Mouse (Mus musculus): ENCODE results near the gene Mov10. TPM values are rescaled to one million over a fixed set of nuclear protein-coding genes. Genes with fewer than 3 reads are reported as not detected.

Mov10 gene
- total RNA-seq, 2 experiments from 2014 or later = 2.1 to 3.6 TPM

- ATAC-seq (replicated peaks; ENCODE audit: low FRiP score, poor library complexity, severe bottlenecking) = no peak
These were observed 34.3 kb downstream of the Mov10 start for GRCm38 (mm10) chr3:104783971-104784500.

GRCm38 (mm10) chr3:104782061-104782681 lies 36.2 kb downstream of the Mov10 start:
- ATAC-seq (replicated peaks; ENCODE audit: low FRiP score, poor library complexity, severe bottlenecking) = no peak

GRCm38 (mm10) chr3:104781471-104781903 lies 36.9 kb downstream of the Mov10 start, which contains the start of gene Fam19a3:
TSS of gene Fam19a3 (minus strand) at chr3:104781840.
- no peak for ATAC-seq (replicated peaks; ENCODE audit: low FRiP score, poor library complexity, severe bottlenecking)

GRCm38 (mm10) chr3:104780561-104781420 lies 37.6 kb downstream of the Mov10 start, which contains the start of gene Ppm1j:
TSS of gene Ppm1j (plus strand) at chr3:104781056.
- ATAC-seq (replicated peaks; ENCODE audit: low FRiP score, poor library complexity, severe bottlenecking) = peak; percentile 58; the same call in 1 of the 2 replicates

DNA sequence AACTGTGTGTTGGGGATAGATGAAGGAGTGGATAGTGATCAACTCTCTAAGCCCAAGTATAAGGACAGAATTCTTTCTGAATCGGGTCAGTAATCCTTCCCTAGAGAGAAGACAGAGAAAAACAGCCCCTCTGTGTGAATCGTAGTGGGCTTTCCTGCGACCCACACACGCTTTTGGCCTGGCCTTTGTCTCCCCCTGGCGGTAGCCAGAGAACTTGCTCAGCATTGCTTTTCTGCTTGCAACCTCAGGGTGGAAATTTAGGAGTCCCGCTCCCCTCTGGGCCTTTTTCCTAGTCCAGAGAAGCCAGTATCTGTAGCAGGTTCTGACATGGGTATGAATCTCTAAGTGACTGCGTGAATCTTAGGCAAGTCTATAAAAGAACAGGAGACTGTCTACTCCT lies 38.4 kb downstream of the Mov10 start:
- ATAC-seq (replicated peaks; ENCODE audit: low FRiP score, poor library complexity, severe bottlenecking) = peak; percentile 62

GRCm38 (mm10) chr3:104777342-104777741 lies 41.0 kb downstream of the Mov10 start:
- no peak for ATAC-seq (replicated peaks; ENCODE audit: low FRiP score, poor library complexity, severe bottlenecking)

- no peak for ATAC-seq (replicated peaks; ENCODE audit: low FRiP score, poor library complexity, severe bottlenecking)
These were observed 45.1 kb downstream of the Mov10 start for GRCm38 (mm10) chr3:104773301-104773700.

DNA sequence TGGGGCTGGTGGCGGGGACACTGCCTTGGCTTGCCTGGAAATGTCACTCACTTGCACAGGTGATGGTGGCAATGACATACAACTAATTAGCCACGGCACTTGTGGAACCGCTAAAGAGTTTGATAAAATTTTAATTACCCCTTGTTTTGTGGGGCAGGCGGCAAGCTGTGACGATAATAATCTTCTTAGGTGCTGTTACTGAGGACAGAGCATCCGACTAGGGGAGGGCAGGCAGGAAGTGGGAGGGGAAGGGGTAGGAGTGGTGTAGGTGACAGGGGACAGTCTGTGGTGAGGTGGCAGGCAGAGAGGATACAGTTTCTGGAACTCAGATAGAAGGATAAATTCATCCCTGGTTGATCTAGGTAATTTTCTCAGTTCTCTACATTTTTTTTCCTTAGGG lies 46.9 kb downstream of the Mov10 start:
- ATAC-seq (replicated peaks; ENCODE audit: low FRiP score, poor library complexity, severe bottlenecking) = no peak

- ATAC-seq (replicated peaks; ENCODE audit: low FRiP score, poor library complexity, severe bottlenecking) = no peak
These were observed 47.4 kb downstream of the Mov10 start for GRCm38 (mm10) chr3:104770918-104771317.

DNA sequence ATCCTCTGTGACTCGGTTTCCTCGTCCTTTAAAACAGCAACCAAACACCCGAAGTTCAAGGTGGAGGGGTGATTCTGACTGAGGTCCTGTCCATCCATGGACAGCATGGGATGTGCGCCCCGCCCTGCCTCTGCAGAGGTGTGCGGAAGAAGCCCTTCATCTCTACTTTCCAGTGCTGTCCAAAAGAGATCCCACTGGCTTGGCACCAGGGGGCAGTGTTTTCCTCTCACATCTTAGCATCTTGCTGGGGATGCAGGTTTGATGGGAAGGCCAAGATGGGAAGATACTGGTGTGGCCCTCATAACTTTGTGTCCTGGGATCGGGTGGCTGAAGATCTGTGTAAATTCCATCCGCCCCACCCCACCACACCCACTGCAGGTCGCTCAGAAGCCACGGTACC lies 48.3 kb downstream of the Mov10 start:
- ATAC-seq (replicated peaks; ENCODE audit: low FRiP score, poor library complexity, severe bottlenecking) = peak; percentile 74

- ATAC-seq (replicated peaks; ENCODE audit: low FRiP score, poor library complexity, severe bottlenecking) = peak; percentile 82
These were observed 49.2 kb downstream of the Mov10 start for GRCm38 (mm10) chr3:104769135-104769534.

DNA sequence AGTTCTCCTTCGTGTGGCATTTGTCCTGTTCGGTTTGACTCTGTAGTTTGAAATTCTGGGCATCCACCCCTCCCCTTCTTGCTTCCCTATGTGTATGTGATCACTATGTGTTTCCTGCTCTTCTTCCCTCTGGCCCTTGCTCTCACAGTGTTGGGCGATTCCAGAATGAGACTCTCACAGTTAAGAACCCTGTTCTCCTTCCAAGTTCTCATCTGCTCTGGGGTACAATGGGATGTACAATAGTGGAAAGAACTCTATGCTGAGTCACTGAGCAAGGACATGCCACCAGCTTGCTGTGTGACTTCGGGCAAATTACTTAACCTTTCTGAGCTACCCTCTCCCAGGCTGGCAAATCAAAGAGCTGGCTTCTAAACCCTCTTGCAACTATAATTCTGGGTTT lies 50.6 kb downstream of the Mov10 start:
- no peak for ATAC-seq (replicated peaks; ENCODE audit: low FRiP score, poor library complexity, severe bottlenecking)

DNA sequence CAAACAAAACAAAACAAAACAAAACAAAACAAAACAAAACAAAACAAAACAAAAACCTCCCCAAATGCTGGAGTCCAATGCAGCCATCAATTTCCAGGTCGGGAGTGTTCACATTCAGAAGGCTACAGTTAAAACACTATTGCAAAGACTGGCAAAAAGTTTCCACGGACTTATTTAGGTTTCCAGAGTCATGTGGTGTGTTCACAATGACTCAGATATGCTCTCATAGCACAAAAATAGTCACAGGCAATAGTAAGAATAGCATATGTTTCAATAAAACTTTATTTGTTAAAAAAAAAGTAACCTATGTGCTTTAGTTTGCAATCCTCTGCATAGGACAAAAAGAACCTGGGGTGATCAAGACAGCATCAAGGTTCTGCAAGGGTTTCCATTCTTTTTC lies 51.2 kb downstream of the Mov10 start:
- no peak for ATAC-seq (replicated peaks; ENCODE audit: low FRiP score, poor library complexity, severe bottlenecking)

GRCm38 (mm10) chr3:104765021-104765420 lies 53.3 kb downstream of the Mov10 start:
- ATAC-seq (replicated peaks; ENCODE audit: low FRiP score, poor library complexity, severe bottlenecking) = no peak

GRCm38 (mm10) chr3:104762103-104762863 lies 56.1 kb downstream of the Mov10 start:
- ATAC-seq (replicated peaks; ENCODE audit: low FRiP score, poor library complexity, severe bottlenecking) = peak; percentile 85

GRCm38 (mm10) chr3:104758869-104759268 lies 59.5 kb downstream of the Mov10 start:
- ATAC-seq (replicated peaks; ENCODE audit: low FRiP score, poor library complexity, severe bottlenecking) = no peak

- ATAC-seq (replicated peaks; ENCODE audit: low FRiP score, poor library complexity, severe bottlenecking) = peak; percentile 56
These were observed 60.0 kb downstream of the Mov10 start for GRCm38 (mm10) chr3:104758406-104758805.

DNA sequence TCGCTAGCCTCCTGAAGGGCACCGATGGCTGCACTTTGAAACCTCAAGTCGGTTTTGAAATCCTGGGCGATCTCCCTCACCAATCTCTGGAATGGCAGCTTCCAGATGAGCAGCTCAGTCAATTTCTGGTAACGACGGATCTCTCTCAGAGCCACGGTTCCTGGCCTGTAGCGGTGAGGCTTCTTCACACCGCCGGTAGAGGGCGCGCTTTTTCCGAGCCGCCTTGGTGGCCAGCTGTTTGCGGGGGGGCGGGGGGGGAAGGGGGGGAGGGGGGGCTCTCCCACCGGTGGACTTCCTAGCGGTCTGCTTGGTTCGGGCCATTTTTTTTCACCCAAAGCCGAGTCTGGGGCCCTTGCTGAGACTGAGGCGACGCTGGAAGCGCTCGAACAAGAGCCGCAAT lies 65.5 kb downstream of the Mov10 start:
- peak; percentile 48; the same call in 1 of the 2 replicates for ATAC-seq (replicated peaks; ENCODE audit: low FRiP score, poor library complexity, severe bottlenecking)

Data from erythroid progenitor cell, adult 5-6 weeks (primary cell).